Mouse (Mus musculus) embryonic facial prominence, embryonic 14.5 days (tissue): Measurements from ENCODE around the gene Adgrg2. TPM values are rescaled to one million over a fixed set of nuclear protein-coding genes. Genes with fewer than 3 reads are reported as not detected.

Experiments used
- ATAC-seq: fragments of 200-750 bp; cut with Nextera tagmentation; 2 replicates; pipeline ENCODE4 v1.8.0; 2017; ENCODE audit warnings: low read depth, moderate number of reproducible peaks, moderate TSS enrichment
- DNase-seq: peaks from one replicate; pipeline ENCODE4 v3.0.0-alpha.2; 2015; ENCODE audit warnings: low spot score
- H3K27ac ChIP-seq: fragments of 300-500 bp; sonication (generic); replicated peaks from 2 replicates; pipeline ENCODE4 v1.5.1; 2014; ENCODE audit warnings: low read depth, mild to moderate bottlenecking, low read length, moderate library complexity
- H3K27me3 ChIP-seq: fragments of 300-500 bp; sonication (generic); replicated peaks from 2 replicates; pipeline ENCODE4 v1.6.1; 2014; ENCODE audit warnings: low read length; ENCODE audit not compliant: control insufficient read depth, insufficient read depth
- H3K36me3 ChIP-seq: fragments of 300-500 bp; sonication (generic); 2 replicates; pipeline ENCODE4 v1.6.1; 2014; ENCODE audit warnings: low read length, mixed read lengths; ENCODE audit not compliant: control insufficient read depth, insufficient read depth
- H3K4me1 ChIP-seq: fragments of 300-500 bp; sonication (generic); 2 replicates; pipeline ENCODE4 v1.6.1; 2014; ENCODE audit warnings: antibody characterized with exemption, low read length; ENCODE audit not compliant: control insufficient read depth, insufficient read depth
- H3K4me2 ChIP-seq: fragments of 300-500 bp; sonication (generic); 2 replicates; pipeline ENCODE4 v1.6.1; 2014; ENCODE audit warnings: low read depth, mild to moderate bottlenecking, low read length, moderate library complexity, mixed read lengths
- H3K4me3 ChIP-seq: fragments of 300-500 bp; sonication (generic); 2 replicates; pipeline ENCODE4 v1.5.1; 2014; ENCODE audit warnings: low read depth, mild to moderate bottlenecking, low read length
- H3K9ac ChIP-seq: fragments of 300-500 bp; sonication (generic); 2 replicates; pipeline ENCODE4 v1.6.1; 2014; ENCODE audit warnings: low read depth, mild to moderate bottlenecking, low read length, moderate library complexity, mixed read lengths
- H3K9me3 ChIP-seq: fragments of 300-500 bp; sonication (generic); 2 replicates; pipeline ENCODE4 v1.6.1; 2016; ENCODE audit warnings: low read length; ENCODE audit not compliant: control insufficient read depth
- WGBS: fragments of 180-500 bp; shearing (Covaris S2); extraction: QIAGEN DNeasy Blood & Tissue Kit; methylation state at CpG from one replicate; pipeline ENCODE4 v1.1.7; 2014; 5-methylcytosine and 5-hydroxymethylcytosine counted together
- polyA plus RNA-seq: library from polyadenylated mRNA; unstranded; fragments of >200 nt; fragmentation: Nextera tagmentation; extraction: Ambion mirVana; gene quantifications from 2 replicates; pipeline ENCODE4 v1.2.1, GENCODE M21; 2014

The Adgrg2 gene
- polyA plus RNA-seq, 1 experiment from 2014 or later, result 4.1 TPM

- 68% methylated on average over 2 of the region's 2 CpGs for WGBS
- no peak overlapping the region for H3K27ac ChIP-seq
- ATAC-seq, result no peak
- H3K4me2 ChIP-seq, result no peak overlapping the region
- no peak overlapping the region for H3K9ac ChIP-seq
- H3K9me3 ChIP-seq, result no peaks in the 10 kb centered on the region
- no peak overlapping the region for H3K4me3 ChIP-seq
- H3K4me1 ChIP-seq, result no peaks in the 10 kb centered on the region
- peaks cover 3% of the 10 kb centered on the region; the same call in 1 of the 2 replicates for H3K27me3 ChIP-seq
- DNase-seq, result no peak
- H3K36me3 ChIP-seq, result no peaks in the 10 kb centered on the region
These were observed 119.7 kb downstream of the Adgrg2 start for GRCm38 (mm10) chrX:160510197-160510596.

- Histone ChIP-seq H3K27ac (no peak overlapping the region), H3K9me3 (no peaks in the 10 kb centered on the region), H3K9ac (no peak overlapping the region), H3K4me2 (no peak overlapping the region), H3K4me3 (no peak overlapping the region), H3K27me3 (peaks cover 9% of the 10 kb centered on the region), H3K4me1 (no peaks in the 10 kb centered on the region), H3K36me3 (no peaks in the 10 kb centered on the region)
- ATAC-seq, result no peak
- no peak for DNase-seq
These were observed 125.5 kb downstream of the Adgrg2 start for GRCm38 (mm10) chrX:160516027-160516426.

- no peak for DNase-seq
- no peak overlapping the region for H3K4me2 ChIP-seq
- H3K27ac ChIP-seq, result no peak overlapping the region
- 0 out of 2 replicates have a peak, but pooled peaks cover 3% of the 10 kb centered on the region for H3K27me3 ChIP-seq
- no peak overlapping the region for H3K4me3 ChIP-seq
- no peak for ATAC-seq
- H3K9ac ChIP-seq, result no peak overlapping the region
- WGBS, result 83% methylated on average over 2 of the region's 2 CpGs
- H3K36me3 ChIP-seq, result peaks cover 4% of the 10 kb centered on the region; the same call in 1 of the 2 replicates
- no peaks in the 10 kb centered on the region for H3K9me3 ChIP-seq
- H3K4me1 ChIP-seq, result no peaks in the 10 kb centered on the region
These were observed 152.3 kb downstream of the Adgrg2 start for GRCm38 (mm10) chrX:160542772-160543171.

Other genes starting within 250 kb of the Adgrg2 start
- 18.1 and 20.7 TPM in 2 replicates for gene Phka2, start 111.5 kb downstream of the Adgrg2 start, polyA plus RNA-seq